Mouse (Mus musculus) liver, embryonic 12.5 days (tissue): ENCODE data around the gene Mccc1. TPM values are rescaled to one million over a fixed set of nuclear protein-coding genes. Genes with fewer than 3 reads are reported as not detected.

ENCODE experiments used
- ATAC-seq: fragments of 200-750 bp; cut with Nextera tagmentation; 2 replicates; pipeline ENCODE4 v1.8.0; 2017; ENCODE audit warnings: moderate number of reproducible peaks, mild to moderate bottlenecking, moderate library complexity
- H3K27ac ChIP-seq: fragments of 300-500 bp; sonication (generic); 2 replicates; pipeline ENCODE4 v1.5.1; 2016; ENCODE audit warnings: mild to moderate bottlenecking
- H3K27me3 ChIP-seq: fragments of 300-500 bp; sonication (generic); replicated peaks from 2 replicates; pipeline ENCODE4 v1.6.1; 2016; ENCODE audit warnings: mild to moderate bottlenecking, moderate library complexity
- H3K36me3 ChIP-seq: fragments of 300-500 bp; sonication (generic); 2 replicates; pipeline ENCODE4 v1.6.1; 2016; ENCODE audit warnings: mild to moderate bottlenecking, moderate library complexity
- H3K4me1 ChIP-seq: fragments of 300-500 bp; sonication (generic); 2 replicates; pipeline ENCODE4 v1.6.1; 2016
- H3K4me2 ChIP-seq: fragments of 300-500 bp; sonication (generic); 2 replicates; pipeline ENCODE4 v1.6.1; 2016; ENCODE audit warnings: mild to moderate bottlenecking, moderate library complexity
- H3K4me3 ChIP-seq: fragments of 300-500 bp; sonication (generic); 2 replicates; pipeline ENCODE4 v1.5.1; 2016; ENCODE audit warnings: mild to moderate bottlenecking, moderate library complexity
- H3K9ac ChIP-seq: fragments of 300-500 bp; sonication (generic); 2 replicates; pipeline ENCODE4 v1.6.1; 2016; ENCODE audit warnings: mild to moderate bottlenecking, moderate library complexity
- H3K9me3 ChIP-seq: fragments of 300-500 bp; sonication (generic); replicated peaks from 2 replicates; pipeline ENCODE4 v1.6.1; 2016; ENCODE audit warnings: mild to moderate bottlenecking, moderate library complexity
- WGBS: fragments of 180-500 bp; shearing (Covaris S2); methylation state at CpG from one replicate; pipeline ENCODE4 v1.1.7; 2016; ENCODE audit not compliant: insufficient replicate concordance; 5-methylcytosine and 5-hydroxymethylcytosine counted together
- polyA plus RNA-seq: library from polyadenylated mRNA; unstranded; fragments of >200 nt; fragmentation: Nextera tagmentation; extraction: Ambion mirVana; gene quantifications from 2 replicates; pipeline ENCODE4 v1.2.1, GENCODE M21; 2016

Mccc1 gene
- polyA plus RNA-seq, 1 experiment from 2014 or later = 15.3 TPM

DNA sequence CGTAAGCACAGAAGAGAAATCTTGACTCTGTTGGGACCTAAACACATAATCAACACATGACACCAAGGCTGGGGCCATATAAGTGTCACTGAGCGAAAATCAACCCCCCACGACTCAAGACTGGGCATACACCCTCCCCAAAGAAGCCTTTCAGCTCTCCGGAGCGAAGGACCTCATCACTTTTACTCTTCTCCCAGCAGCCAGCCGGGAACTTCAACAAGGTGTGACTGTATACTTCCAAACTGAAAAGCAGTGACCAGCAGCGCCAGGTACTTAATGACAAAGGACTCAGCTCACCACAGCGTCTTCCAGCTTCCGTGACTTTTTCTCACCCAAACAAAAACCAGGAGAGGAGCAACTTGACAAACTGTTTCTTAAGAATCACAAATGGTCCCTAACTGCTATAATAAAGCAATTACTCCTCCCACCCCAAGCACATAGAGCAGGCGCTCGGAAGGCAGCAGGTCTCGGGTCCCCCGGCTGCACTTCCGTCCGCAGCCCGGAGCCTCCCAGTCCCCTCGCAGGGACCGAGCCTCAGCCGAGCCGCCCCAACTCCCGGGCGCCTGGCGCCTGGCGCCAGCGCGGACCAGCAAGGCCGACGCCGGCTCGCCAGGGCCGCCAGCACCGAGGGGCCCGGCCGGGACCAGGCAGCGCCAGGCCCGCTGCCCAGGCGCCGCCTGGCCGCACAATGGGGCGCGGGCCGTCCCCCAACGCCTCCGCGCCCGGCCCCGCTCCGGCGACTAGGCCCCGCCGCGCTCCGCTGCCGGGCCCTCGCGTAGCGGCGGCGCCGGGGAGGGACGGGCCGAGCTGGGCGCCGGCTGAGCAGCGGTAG, 68.4 kb downstream of the Mccc1 start:
- peak overlapping the region; percentile 76 for H3K4me2 ChIP-seq
- peak; percentile 74 for ATAC-seq
- H3K4me1 ChIP-seq = peaks cover 59% of the 10 kb centered on the region
- H3K4me3 ChIP-seq = peak overlapping the region; percentile 96
- under 1% methylated on average over 65 of the region's 65 CpGs for WGBS
- H3K27me3 ChIP-seq = no peaks in the 10 kb centered on the region
- peaks cover 18% of the 10 kb centered on the region for H3K36me3 ChIP-seq
- peak overlapping the region; percentile 98 for H3K9ac ChIP-seq
- no peaks in the 10 kb centered on the region for H3K9me3 ChIP-seq
- H3K27ac ChIP-seq = peak overlapping the region; percentile 94

DNA sequence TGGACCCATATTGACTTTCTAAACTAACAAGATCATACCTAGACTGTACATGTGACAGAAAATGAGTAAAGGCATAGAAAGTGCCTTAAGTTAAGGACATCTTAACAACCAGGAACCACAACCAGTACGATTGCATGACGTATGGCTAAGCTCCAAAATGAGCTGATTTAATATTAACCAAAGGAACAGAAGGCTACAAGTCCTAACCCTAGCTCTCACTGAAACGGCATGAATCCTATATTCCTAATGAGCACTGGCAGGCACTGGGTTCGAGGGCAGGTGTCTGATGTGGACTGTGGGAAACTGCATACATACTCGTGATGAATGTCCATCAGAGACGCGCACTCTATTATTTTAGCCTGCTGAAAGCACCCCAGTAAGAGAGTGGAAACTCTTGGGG, 69.1 kb downstream of the Mccc1 start:
- no peaks in the 10 kb centered on the region for H3K9me3 ChIP-seq
- peak overlapping the region; percentile 98 for H3K9ac ChIP-seq
- peak overlapping the region; percentile 76 for H3K4me2 ChIP-seq
- H3K4me3 ChIP-seq = peak overlapping the region; percentile 96
- peaks cover 10% of the 10 kb centered on the region for H3K36me3 ChIP-seq
- peak overlapping the region; percentile 94 for H3K27ac ChIP-seq
- 18% methylated on average over 7 of the region's 7 CpGs for WGBS
- H3K27me3 ChIP-seq = no peaks in the 10 kb centered on the region
- ATAC-seq = 0 out of 2 replicates have a peak, but pooled peaks have one; percentile 1
- peaks cover 67% of the 10 kb centered on the region for H3K4me1 ChIP-seq

DNA sequence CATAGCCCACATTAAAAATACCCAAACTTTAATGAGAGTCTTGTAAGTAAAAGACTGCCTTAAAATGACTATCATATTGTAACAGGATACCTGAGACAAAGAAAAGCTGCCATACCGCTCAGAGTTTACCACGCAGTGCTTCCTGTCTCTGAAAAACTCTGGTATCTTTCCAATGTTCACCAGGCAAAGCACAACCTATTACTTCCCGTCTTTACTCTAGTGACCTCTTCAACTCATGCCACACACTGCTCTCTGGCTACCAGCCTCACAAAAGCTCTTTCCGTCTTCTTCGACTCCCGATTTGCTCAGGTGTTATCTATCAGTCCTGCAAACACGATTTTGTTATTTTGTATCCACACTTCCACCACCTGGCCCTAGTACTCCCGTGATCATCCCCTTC, 70.6 kb downstream of the Mccc1 start:
- 10% methylated on average over 8 of the region's 8 CpGs for WGBS
- Histone ChIP-seq H3K4me1 (peaks cover 72% of the 10 kb centered on the region), H3K27me3 (no peaks in the 10 kb centered on the region), H3K36me3 (no peaks in the 10 kb centered on the region; the same call in 1 of the 2 replicates), H3K9ac (peak overlapping the region; percentile 9), H3K4me3 (peak overlapping the region; percentile 23), H3K27ac (peak overlapping the region; percentile 70), H3K4me2 (peak overlapping the region; percentile 59), H3K9me3 (no peaks in the 10 kb centered on the region)
- ATAC-seq = no peak

DNA sequence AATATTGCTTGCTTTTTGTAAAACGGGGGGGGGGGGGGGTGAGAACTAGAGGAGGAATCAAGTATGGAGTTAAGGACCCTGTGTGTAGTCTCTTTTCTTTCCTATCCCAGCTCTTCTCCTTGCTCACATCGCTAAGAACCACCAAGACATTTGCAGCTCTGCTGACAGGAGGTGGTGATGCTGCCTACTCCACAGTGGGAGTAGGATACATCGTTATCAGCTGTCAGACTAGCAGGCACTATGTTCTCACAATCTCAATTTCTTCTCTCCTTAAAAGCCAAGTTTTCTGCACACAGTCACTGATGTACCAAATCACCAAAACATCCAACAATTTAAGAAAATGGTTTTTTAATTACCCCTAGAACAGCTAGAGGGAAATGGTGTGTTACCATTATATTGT, 71.1 kb downstream of the Mccc1 start:
- peak overlapping the region; percentile 23; the same call in 1 of the 2 replicates for H3K4me3 ChIP-seq
- peak; percentile 18; the same call in 1 of the 2 replicates for ATAC-seq

DNA sequence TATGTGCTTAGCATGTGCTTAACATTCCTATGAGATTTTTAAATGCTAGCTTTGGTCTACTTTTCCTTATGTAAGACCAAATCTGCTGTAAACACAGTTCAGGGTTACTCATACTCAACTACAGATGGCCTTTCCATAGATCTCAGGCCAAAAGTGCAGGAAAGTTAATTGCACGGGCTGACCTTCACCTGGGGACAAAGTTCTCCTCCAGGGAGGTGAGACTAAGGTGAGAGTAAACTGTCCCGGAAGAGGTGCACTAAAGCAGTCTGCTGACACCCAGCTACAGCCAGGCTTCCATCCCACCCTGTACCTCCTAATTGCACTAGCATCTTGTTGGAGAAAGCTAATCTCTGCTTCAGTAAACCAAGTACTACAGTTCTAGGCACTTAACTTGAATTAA, 74.6 kb downstream of the Mccc1 start:
- no peaks in the 10 kb centered on the region for H3K36me3 ChIP-seq
- no peaks in the 10 kb centered on the region for H3K27me3 ChIP-seq
- WGBS = 76% methylated on average over 2 of the region's 2 CpGs
- H3K4me1 ChIP-seq = peaks cover 89% of the 10 kb centered on the region
- H3K9me3 ChIP-seq = no peaks in the 10 kb centered on the region
- H3K27ac ChIP-seq = peak overlapping the region; percentile 46
- no peak for ATAC-seq
- no peak overlapping the region for H3K4me3 ChIP-seq
- H3K9ac ChIP-seq = no peak overlapping the region
- no peak overlapping the region for H3K4me2 ChIP-seq

More for the DNA sequence above, 71.1 kb downstream of the Mccc1 start:
- Histone ChIP-seq H3K27me3 (no peaks in the 10 kb centered on the region), H3K4me1 (peaks cover 72% of the 10 kb centered on the region), H3K9me3 (no peaks in the 10 kb centered on the region), H3K36me3 (no peaks in the 10 kb centered on the region), H3K9ac (peak overlapping the region; percentile 9), H3K4me2 (peak overlapping the region; percentile 59), H3K27ac (peak overlapping the region; percentile 70)
- WGBS = 29% methylated on average over 3 of the region's 3 CpGs

DNA sequence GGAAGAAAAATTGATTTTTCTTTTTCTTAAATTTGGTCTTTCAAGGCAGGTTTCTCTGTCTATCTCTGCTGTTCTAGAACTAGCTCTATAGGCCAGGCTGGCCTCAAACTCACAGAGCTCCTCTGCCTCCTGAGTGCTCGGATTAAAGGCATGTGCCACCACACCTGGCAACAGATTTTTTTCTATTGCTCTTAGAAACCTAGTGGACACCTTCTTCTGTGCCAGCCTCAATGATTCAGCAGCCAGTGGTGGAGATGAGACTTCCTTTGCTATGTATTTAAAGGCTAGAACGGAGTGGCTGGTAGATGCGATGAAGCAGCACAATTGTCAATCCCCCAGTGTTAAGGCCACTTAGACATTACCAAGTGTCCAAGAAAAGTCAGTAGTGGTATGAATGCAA, 76.5 kb downstream of the Mccc1 start:
- Histone ChIP-seq H3K4me1 (peaks cover 77% of the 10 kb centered on the region), H3K27ac (peak overlapping the region; percentile 98), H3K27me3 (no peaks in the 10 kb centered on the region), H3K9me3 (no peaks in the 10 kb centered on the region), H3K9ac (peak overlapping the region; percentile 71), H3K36me3 (peaks cover 13% of the 10 kb centered on the region), H3K4me2 (peak overlapping the region; percentile 73), H3K4me3 (peak overlapping the region; percentile 41)
- peak; percentile 64 for ATAC-seq
- 35% methylated on average over 3 of the region's 3 CpGs for WGBS

DNA sequence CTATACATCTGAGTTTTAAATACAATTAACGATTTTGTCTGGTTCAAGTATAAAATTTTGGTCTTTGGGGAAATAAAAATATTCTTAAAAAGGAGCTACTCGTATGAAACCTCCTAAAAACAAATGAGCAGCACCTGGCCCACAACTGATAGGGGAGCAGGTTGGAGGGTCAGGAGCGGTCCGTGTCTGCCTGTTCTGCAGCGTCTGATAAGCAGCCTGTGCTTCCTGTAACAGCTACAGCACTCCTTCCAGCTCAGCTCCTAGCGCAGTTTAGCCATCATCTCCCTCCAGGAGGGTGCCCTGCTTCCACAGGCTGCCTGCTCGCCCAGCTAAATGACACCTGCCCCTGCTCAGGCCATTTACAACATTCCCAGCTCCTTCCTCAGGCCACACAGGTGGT, 77.0 kb downstream of the Mccc1 start:
- Histone ChIP-seq H3K27ac (peak overlapping the region; percentile 98), H3K27me3 (no peaks in the 10 kb centered on the region), H3K9me3 (no peaks in the 10 kb centered on the region), H3K9ac (peak overlapping the region; percentile 75), H3K4me1 (peaks cover 72% of the 10 kb centered on the region), H3K36me3 (peaks cover 18% of the 10 kb centered on the region), H3K4me3 (peak overlapping the region; percentile 41), H3K4me2 (peak overlapping the region; percentile 73)
- 9% methylated on average over 7 of the region's 7 CpGs for WGBS
- peak; percentile 100 for ATAC-seq

DNA sequence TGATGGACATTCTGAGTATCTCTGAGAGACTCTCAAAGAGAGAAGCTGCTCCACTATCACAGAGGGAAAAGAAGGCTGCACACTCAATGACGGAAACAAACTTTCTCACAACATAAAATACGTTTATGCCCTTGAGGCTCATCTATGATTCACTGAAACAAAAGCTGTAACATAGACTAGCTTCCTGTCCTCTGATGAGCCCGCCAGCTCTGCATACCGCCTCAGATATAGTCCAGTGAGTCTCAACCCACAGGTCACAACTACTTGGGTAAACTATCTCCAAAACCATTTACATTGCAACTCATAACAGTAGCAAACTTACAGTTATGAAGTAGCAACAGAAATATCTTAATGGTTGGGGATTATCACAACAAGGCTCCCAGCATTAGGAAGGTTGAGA, 78.0 kb downstream of the Mccc1 start:
- Histone ChIP-seq H3K9me3 (no peaks in the 10 kb centered on the region), H3K4me3 (no peak overlapping the region), H3K4me1 (peaks cover 74% of the 10 kb centered on the region), H3K36me3 (peaks cover 27% of the 10 kb centered on the region), H3K4me2 (peak overlapping the region; percentile 73), H3K27me3 (no peaks in the 10 kb centered on the region), H3K9ac (peak overlapping the region; percentile 51; the same call in 1 of the 2 replicates), H3K27ac (peak overlapping the region; percentile 98)
- ATAC-seq = no peak
- 50% methylated on average over 4 of the region's 4 CpGs for WGBS

DNA sequence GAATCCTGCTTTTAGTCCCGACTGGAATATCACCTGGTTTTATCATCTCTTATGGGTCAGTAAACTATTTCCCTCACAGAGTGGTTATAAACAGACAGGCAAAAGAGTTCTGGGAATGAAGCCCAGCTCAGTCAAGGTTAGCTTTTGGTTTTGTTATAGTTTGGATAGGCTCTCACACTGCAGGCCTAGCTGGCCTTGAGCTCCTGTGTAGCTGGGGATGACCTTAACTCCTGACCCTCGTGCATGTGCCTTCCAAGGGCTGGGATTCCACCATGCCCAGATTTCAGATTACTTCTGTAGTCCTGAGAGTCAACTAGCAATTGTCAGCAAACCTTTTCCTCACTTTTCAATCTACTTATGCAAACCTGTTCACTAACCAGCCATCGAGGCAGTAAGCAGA, 82.2 kb downstream of the Mccc1 start:
- WGBS = 68% methylated on average over 3 of the region's 3 CpGs
- Histone ChIP-seq H3K27ac (peak overlapping the region; percentile 22; the same call in 1 of the 2 replicates), H3K9ac (no peak overlapping the region)

More for the DNA sequence above, 82.2 kb downstream of the Mccc1 start:
- no peaks in the 10 kb centered on the region for H3K9me3 ChIP-seq
- peaks cover 42% of the 10 kb centered on the region for H3K4me1 ChIP-seq
- H3K36me3 ChIP-seq = peaks cover 65% of the 10 kb centered on the region
- no peak overlapping the region for H3K4me2 ChIP-seq
- H3K4me3 ChIP-seq = no peak overlapping the region
- H3K27me3 ChIP-seq = no peaks in the 10 kb centered on the region
- no peak for ATAC-seq

Other genes with a start within 250 kb of the Mccc1 start
- 27.8 and 28.5 TPM in 2 replicates for gene Atp11b, start 246.6 kb downstream of the Mccc1 start, polyA plus RNA-seq
- 92.7 and 96.5 TPM in 2 replicates for gene Dcun1d1, start 63.2 kb downstream of the Mccc1 start, polyA plus RNA-seq
- gene Ccdc144b, start 52.9 kb upstream of the Mccc1 start, polyA plus RNA-seq = not detected in 2 replicates
- 42.0 and 44.4 TPM in 2 replicates for gene Acad9, start 65.3 kb upstream of the Mccc1 start, polyA plus RNA-seq
- 1.7 and 2.2 TPM in 2 replicates for gene D3Ertd254e, start 150.3 kb upstream of the Mccc1 start, polyA plus RNA-seq
- 0.10 TPM in 1 of 2 replicates, not detected in the other for gene Qrfpr, start 221.6 kb upstream of the Mccc1 start, polyA plus RNA-seq